Mouse (Mus musculus) spleen, postnatal 14 days (tissue): ENCODE data around the gene Kdm1a.

Experiments used
- DNase-seq, 2 experiments: peaks; one replicate each; pipeline ENCODE4 v3.0.0; 2021 to 2022; ENCODE audit warnings: low spot score in 2 of 2

The Kdm1a gene

DNA sequence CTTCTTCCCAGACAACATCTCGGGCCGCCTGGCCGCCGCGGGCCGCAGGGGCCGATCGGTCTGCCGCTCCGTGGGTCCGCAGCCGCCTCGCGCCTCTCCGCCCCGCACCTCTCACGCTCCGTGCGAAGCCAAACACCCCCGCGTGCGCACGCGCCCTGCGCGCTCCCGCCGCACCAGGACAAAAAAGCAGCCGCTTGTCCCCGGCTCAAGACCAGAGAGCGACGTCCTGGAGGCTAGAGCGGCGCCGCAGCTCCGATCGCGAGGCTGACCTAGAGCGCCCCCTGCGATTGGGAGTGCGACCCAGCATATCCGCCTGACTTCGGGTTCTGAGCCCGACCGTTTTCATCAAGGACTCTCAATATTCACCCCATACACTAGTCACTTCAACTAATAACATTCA is at the start of gene Kdm1a:
Kdm1a (minus strand) TSS at position 156 of the 400 bp plus-strand sequence.
- peak; percentile 90 to 96 for DNase-seq

- DNase-seq = no peak
Measured at GRCm38 (mm10) chr4:136651882-136652527, 49.5 kb upstream of the Kdm1a start.

GRCm38 (mm10) chr4:136651357-136651811 is 48.9 kb upstream of the Kdm1a start:
- no peak for DNase-seq

- no peak for DNase-seq
Measured at GRCm38 (mm10) chr4:136650261-136650660, 47.7 kb upstream of the Kdm1a start.

GRCm38 (mm10) chr4:136649480-136650196 is 47.1 kb upstream of the Kdm1a start:
- no peak for DNase-seq

DNA sequence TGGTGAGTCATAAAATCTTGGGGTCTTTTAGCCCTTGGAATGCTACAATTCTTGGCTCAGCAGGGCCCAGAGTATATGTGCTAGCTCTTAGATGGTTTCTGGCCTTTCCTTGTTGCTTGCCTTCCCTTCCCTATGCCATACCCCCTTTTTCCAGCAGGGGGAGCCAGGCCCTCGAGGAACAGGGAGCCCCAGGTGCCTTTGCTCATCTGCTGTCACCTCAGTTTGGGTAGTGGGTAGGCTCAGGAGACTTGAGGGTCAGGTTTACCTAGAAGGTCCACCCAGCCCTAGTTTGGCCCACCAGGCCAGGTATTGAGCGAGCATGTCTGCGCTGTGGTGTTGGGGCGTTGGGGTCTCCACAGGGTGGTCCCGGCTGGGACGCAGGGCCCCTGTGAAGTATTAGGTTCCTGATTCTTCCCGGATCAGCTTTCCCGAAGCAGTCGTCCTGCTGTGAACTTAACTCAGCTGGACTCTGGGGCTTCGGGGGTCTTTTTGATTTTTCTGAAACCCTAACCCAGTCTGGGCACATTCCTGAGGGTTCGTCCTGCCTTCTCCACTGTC is 46.5 kb upstream of the Kdm1a start:
- DNase-seq = peak; percentile 39 to 60

DNA sequence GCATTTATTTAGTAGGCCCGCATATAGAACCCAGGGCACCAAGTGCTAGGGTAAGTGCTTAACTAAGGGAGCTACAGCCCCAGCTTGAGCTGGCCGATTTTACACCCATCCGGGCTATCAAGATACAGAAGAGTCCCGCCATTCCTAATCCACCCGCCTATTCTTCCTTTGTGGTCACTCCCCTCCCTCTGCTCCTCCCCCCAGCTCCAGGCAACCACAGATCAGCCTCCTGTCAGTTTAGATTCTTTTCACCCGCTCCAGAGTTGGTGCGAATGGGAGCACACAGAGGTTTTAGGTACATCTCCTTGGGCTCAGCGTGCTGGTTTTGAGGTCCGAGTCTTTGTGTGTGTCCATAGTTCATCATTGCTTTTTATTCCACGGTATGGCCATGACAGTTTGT is 36.4 kb upstream of the Kdm1a start:
- no peak for DNase-seq

DNA sequence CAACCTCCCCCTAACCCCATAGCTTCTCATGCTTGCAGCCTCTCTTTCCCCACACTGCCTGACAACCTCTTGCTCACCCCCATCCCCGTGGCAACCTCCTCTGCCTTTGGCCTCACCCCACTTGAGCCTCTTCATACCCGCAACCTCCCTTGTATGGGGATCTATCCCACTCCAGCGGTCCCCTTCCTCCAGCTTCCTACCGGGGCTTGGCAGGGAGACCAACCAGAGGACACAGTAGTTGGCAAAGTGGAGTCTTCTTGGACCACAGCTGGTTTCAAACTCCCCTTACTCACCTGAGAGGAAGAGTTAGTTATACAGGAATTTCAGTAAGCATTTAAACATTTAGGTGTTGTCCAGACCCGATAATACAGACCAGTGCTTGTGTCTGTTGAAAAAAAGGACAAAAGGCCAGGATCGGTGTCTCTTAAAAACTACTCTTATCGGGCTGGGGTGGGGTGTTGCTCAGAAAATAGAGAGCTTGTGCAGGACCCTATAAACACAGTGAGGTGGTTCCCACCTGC is 35.8 kb upstream of the Kdm1a start:
- DNase-seq = no peak

DNA sequence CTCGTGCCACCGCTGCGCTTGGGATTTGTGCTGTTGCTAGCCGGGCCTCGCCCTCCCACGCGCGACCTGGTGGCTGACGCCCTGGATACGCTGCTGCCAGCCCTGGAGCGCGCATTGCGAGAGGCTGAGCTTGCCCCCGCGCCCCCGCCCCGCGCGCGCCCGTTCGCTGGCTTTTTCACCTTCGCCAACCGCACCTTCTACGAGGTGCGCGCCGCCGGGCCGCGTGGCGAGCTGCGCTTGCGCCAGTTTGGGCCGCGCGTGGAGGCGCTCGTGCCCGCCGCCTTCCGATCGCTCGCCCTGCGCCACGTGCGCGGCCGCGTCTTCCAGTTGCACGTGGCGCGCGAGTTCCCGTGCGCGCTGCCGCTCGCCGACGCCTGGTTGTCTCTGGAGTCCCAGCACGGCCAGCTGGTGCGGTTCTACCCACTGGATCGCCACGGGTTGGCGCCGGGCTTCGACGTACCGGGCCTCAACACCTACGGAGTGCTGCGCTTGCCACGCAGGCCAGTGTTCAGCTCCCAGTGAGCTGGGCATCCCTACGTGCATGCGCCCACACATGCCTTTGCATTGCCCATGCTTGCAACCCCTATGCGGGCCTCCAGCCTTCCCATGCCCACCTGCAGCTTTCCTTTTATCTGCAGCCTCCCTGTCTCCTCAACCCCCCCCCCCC is 35.2 kb upstream of the Kdm1a start:
- no peak for DNase-seq

DNA sequence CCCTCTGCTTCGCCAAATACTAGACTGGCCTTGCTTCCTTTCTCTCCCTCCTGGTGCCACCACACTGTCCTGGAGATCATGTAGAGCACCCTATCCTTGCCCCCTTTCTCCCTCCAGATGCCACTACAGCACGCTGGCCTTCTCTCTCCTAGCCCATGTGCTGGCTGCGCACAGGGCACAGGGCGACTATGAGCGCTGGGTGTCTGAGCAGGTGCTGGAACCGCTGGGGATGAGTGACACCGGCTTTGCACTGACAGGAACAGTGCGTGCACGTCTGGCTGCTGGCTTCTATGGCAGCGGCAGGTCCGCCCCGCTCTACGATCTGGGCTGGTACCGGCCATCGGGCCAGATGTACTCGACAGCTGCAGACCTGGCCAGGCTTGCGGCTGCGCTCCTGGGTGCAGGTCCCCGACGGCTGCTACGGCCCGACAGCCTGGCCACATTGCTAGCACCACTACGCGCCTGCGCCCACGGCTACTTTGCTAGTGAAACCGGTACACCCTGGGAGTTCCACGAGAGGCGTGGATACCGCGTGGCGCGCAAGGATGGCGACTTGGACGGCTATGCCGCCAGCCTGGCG is 34.5 kb upstream of the Kdm1a start:
- no peak for DNase-seq

DNA sequence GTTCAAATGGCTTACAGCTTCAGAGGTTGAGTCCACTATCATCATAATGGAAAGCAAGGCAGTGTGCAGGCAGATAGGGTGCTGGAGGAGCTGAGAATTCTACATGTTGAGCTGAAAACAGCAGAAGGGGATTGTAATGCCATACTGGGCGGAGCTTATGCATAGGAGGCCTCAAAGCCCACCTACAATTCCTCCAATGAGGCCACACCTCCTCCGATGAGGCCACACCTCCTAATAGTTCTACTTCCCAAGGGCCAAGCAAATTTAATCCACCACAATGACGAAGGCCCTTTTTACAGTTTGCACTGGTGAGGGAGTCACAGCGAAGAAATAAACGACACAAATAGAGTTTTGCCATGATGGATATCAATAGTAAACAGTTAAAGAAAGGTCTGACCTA is 34.0 kb upstream of the Kdm1a start:
- no peak for DNase-seq

DNA sequence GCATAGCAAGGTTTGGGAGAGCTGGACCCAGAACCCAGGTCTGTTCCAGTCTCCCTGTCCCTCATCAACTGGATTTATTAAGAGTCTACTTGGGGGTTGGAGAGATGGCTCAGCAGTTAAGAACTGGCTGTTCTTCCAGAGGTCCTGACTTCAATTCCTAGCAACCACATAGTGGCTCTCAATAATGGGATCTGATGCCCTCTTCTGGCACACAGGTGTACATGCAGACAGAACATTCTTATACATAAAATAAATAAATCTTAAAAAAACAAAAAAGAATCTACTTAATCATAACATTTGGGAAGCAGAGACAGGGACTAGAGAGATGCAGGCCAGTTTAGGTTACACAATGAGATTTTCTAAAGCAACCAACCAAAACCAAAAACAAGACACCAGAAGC is 33.5 kb upstream of the Kdm1a start:
- DNase-seq = no peak

DNA sequence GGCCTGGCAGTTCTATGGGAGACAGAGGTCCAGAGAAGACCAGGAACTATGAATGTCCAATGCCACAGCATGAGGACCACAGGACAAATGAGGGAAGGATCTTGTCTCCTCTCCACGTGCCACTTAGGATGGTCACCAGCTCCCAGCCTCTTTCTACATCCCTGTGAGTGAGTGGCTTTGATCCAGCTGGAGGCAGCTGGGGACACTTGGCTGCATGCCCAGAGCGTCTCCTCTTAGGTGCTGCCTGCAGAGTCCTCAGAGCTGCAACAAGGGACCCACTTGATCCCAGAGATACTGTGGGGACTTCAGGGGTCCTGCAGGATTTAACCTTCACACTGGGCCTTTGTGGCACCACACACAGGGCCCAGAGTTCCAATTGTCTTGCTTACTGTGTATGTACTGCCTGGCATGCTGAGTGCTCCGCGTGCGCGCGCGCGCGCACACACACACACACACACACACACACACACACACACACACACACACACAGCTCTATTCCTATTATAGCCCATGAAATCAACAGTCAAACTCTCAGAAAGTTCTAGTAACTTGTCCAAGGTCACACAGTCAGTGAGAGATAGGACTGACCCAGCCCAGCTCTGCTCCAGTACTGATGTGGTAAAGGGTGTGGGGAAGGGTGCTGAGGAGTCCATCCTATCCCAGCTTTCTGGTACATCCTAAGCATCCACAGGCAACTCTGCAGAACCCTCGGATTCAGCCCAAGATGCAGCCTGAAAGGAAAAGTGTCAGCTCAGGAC is 28.9 kb upstream of the Kdm1a start:
- DNase-seq = no peak

- peak in 1 of 2 experiments; percentile 10 for DNase-seq
Measured at GRCm38 (mm10) chr4:136626590-136626989, 24.1 kb upstream of the Kdm1a start.

GRCm38 (mm10) chr4:136622388-136622787 is 19.9 kb upstream of the Kdm1a start, which contains the start of gene Lactbl1:
Gene Lactbl1, plus strand, starts transcription at chr4:136622621.
- DNase-seq = no peak

DNA sequence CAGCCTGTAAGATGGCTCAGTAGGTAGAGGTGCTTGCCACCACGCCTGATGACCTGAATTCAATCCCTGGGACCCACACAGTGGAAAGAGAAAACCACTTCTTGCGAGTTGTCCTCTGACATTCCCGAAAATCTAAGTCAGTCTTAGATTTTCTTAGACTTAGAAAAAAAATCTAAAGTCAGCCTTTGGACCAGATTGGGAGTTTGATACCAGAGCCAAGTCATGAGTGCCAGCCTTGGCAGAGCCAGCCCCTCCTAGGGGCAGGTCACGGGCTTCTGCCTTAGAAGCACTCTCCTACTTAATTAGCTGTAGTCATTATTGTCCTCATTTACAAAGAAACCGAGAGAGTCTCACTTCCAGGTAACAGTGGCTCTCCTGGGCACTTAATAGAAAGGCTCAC is 19.4 kb upstream of the Kdm1a start:
- no peak for DNase-seq

GRCm38 (mm10) chr4:136621336-136621735 is 18.8 kb upstream of the Kdm1a start:
- DNase-seq = no peak

GRCm38 (mm10) chr4:136613657-136614056 is 11.1 kb upstream of the Kdm1a start:
- DNase-seq = no peak

- no peak for DNase-seq
Measured at GRCm38 (mm10) chr4:136610387-136610856, 7.9 kb upstream of the Kdm1a start, which contains the start of gene Tex46. Gene Tex46, plus strand, starts transcription at chr4:136610437.

- no peak for DNase-seq
Measured at GRCm38 (mm10) chr4:136605756-136606485, 3.4 kb upstream of the Kdm1a start.
